18 mouse cellular contexts compared by ENCODE assay signal in genomic region chr12:117733611-117734010, GRCm38 (mm10).
"Had no signal": no experiment of that assay in that cellular context is flagged by ENCODE, and none has a peak within 500 bp of the region (broad histone marks: within the 10 kb centered on the region; RNA-seq: fewer than 3 reads in every experiment).

No protein-coding gene starts in this region.

- H3K9ac ChIP-seq: liver, embryonic 15.5 days; liver, postnatal 0 days; lung, embryonic 15.5 days; midbrain, embryonic 12.5 days; neural tube, embryonic 13.5 days; stomach, embryonic 15.5 days had no signal

- H3K4me3 ChIP-seq: liver, embryonic 15.5 days; lung, embryonic 15.5 days; megakaryocyte, embryonic 14.5 days; midbrain, embryonic 12.5 days; neural tube, embryonic 13.5 days; stomach, embryonic 15.5 days had no signal

- H3K27me3 ChIP-seq: liver, embryonic 15.5 days; lung, embryonic 15.5 days; megakaryocyte, embryonic 14.5 days; midbrain, embryonic 12.5 days; neural tube, embryonic 13.5 days; stomach, embryonic 15.5 days had no signal

- DNase-seq: liver, postnatal 0 days; lung, adult 2 months; lung, postnatal 14 days; lung, postnatal 36 days; midbrain, embryonic 14.5 days; right cerebral cortex, postnatal 14 days; thymus, adult 2 months; thymus, postnatal 25 days; thymus, postnatal 4 days had no signal

- H3K9me3 ChIP-seq: liver, embryonic 15.5 days; lung, embryonic 15.5 days; megakaryocyte, embryonic 14.5 days; midbrain, embryonic 12.5 days; neural tube, embryonic 13.5 days; stomach, embryonic 15.5 days had no signal

- H3K4me1 ChIP-seq: liver, embryonic 15.5 days; lung, embryonic 15.5 days; megakaryocyte, embryonic 14.5 days; stomach, embryonic 15.5 days had no signal

- H3K36me3 ChIP-seq: liver, embryonic 15.5 days; midbrain, embryonic 12.5 days; stomach, embryonic 15.5 days had no signal

- H3K4me2 ChIP-seq: liver, embryonic 15.5 days; lung, embryonic 15.5 days; midbrain, embryonic 12.5 days; neural tube, embryonic 13.5 days; stomach, embryonic 15.5 days had no signal

- H3K27ac ChIP-seq: liver, embryonic 15.5 days; lung, embryonic 15.5 days; macrophage; midbrain, embryonic 12.5 days; neural tube, embryonic 13.5 days; stomach, embryonic 15.5 days; stomach, postnatal 0 days had no signal

- ATAC-seq: liver, postnatal 0 days; lung, postnatal 0 days had no signal
